Mouse (Mus musculus): ENCODE results near the gene Syngr3.
"Not testable (repeated sequence)": the region's sequence is repeated elsewhere in the genome, so short reads cannot be mapped to it uniquely, and the experiment has no call there.

Gene Syngr3

DNA sequence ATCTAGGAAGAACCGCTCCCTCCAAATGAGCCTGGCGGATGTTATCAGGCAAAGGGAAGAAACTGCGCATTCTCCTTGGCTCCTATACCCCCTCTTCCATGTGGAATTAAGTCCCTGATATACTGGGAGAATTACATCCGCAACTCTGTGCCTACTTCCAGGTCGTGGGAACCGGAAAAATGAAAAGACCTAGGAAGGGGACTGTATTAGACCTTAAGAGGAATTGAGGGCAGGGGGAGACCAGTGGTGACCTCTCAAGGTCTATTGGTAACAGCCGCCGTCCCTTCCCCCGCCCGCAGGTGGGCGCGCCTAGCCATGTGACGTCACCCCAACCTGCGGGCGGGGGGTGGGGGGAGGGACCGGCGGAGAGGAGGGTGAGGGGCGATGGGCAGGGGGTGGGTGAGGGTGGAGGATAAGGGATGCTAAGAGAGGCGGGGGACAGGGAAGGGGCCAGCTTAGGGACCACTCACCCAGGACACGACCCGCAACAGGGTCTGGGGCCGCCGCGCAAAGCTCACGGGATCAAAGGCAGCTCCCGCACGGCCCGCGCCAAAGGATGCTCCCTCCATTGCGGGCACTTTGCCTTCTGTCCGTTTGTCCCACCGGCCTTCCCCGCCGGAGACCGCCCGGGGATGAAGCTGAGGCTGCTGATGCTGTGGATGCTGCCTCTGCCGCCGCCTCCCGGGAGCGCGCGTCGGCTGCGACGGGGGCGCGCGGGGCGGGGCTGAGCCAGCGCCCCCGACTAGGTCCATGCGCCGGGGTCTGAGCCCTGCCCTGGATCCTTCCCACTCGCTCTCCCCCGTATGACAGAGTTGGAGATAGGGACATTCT lies at the start of gene Syngr3:
Syngr3 (minus strand) TSS at position 705 of the 831 bp plus-strand sequence.
- no peak for DNase-seq (ENCODE audit: low spot score in 2 of 2)

DNA sequence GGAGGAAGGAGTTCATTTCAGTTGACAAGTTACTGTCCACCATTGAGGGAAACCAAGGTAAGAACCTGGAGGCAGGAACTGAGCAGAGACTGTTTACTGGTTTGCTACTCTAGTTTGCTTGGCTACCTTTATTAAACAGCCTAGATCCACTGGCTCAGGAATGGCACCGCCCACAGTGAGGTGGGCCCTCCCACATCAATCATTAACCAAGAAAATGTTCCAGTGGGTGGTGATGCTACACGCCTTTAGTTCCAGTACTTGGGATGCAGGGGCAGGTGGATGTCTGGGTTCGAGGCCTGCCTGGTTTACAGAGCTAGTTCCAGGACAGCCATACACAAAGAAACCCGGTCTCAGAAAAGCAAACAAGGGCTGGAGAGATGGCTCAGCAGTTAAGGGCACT lies 48.5 kb upstream of the Syngr3 start:
- DNase-seq (ENCODE audit: low spot score in 2 of 2): no peak

DNA sequence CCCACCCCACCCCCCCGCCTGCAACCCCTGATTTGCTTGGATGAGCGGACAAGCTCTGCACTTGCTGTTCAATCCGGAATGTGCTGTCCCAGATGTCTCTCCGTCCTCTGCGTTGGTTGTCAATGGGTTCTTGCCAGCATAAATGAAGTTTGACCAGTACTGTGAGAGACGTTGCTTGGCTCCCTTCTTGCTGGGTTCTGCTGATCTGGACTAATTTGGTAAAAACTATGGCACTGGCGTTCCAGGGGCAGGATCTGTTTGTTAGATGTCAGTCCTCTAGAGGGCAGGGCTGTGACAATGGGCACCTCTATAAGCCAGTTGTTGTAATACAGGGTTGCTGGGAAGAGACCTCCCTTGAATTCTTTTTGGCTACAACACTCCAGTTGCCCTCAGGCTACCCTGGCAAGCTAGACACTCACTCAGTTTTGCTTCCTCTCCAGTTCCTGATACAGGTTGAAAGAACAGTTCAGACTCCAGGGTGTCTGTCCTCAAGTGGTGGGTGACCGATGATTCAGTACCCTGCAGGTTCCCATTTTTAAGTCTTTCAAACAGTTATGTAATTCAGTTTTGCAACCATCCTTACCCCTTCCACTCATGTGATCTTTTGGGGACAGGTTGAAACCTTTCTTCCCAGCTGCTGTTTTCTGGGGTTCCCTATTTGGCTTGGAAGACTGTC lies 47.5 kb upstream of the Syngr3 start:
- DNase-seq (ENCODE audit: low spot score in 2 of 2): no peak

DNA sequence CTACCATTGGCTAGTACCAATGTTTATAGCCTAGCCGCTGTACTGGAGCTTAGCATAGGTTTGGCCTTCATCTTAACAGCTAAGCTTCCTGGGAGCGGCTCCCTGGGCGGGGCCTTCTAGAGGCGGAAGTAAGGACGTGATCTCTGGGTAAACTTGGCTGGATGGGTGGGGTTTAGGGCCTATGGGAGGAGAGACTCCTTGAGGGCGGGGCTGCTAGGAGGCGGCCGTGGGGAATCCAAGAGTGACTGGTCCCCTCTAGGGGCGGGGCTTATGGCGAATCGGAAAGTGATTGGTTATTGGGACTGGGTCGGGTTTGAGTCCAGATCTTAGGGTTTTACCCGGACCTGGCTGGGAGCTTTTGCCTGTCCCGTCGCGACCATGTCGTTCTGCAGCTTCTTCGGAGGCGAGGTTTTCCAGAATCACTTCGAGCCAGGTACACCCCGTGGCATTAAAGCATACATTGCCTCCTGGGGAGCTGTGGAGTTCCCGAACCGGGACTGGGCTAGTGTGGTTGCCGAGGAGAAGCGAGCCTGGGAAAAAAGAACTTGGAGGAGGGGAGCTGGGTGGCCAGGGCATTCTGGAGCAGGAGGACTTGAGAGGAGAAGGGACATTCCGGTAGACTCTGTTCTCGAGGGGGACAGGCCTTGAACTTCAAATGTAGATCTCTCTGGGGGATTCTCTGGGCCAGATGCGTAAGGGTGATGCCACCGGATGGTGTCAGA lies 46.7 kb upstream of the Syngr3 start, which contains the start of gene Msrb1:
Msrb1 (plus strand) TSS at position 313 of the 722 bp plus-strand sequence.
- peak; percentile 96 to 97 for DNase-seq (ENCODE audit: low spot score in 2 of 2)

DNA sequence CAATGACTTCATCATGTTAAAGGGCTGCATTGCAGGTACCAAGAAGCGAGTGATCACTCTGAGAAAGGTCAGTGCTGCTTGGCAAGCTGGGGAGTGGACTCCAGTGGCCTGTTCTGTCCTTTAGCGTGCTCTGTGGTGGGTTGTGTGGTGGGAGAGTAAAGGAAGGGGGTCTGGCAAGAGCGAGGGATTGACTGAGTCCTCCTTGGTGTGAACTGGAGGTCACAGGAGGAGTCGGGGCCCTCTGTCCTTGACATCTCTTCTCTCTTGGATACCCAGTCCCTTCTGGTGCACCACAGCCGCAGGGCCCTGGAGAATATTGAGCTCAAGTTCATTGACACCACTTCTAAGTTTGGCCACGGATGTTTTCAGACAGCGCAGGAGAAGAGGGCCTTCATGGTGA lies 45.7 kb upstream of the Syngr3 start:
- DNase-seq (ENCODE audit: low spot score in 2 of 2): no peak

DNA sequence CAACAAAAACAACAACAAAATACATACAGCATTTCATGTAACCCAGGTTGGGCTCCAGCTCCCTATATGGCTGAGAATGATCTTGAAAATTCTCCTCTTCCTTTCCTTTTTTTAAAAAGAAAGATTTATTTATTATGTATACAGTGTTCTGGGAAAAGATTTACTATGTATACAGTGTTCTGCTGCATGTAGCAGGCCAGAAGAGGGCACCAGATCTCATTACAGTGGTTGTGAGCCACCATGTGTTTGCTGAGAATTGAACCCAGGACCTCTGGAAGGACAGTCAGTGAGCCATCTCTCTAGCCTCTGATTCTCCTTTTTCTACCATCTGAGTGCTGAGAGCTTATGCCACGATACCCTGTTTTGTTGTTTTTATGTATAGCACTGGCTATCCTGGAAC lies 44.8 kb upstream of the Syngr3 start:
- no peak for DNase-seq (ENCODE audit: low spot score in 2 of 2)

DNA sequence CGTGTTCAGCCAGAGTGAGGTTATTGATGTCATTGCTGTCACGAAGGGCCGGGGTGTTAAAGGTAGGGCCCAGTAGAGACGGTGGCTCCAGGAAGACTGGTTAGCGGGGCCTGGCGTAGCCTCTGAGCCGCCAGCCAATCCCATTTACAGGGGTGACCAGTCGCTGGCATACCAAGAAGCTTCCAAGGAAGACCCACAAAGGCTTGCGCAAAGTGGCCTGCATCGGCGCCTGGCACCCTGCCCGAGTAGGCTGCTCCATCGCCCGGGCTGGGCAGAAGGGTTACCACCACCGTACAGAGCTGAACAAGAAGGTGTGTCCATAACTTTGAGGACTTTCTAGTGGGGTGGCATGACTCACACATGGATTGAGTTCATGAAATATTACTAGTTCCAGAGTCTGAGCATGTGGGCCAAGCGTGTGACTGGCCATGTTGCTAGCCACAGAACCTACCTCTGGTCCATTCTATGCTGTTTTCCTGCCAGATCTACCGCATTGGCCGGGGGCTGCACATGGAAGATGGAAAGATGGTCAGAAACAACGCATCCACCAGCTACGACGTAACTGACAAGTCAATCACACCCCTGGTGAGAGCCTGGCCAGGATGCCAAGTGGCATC lies 43.8 kb upstream of the Syngr3 start:
- DNase-seq (ENCODE audit: low spot score in 2 of 2): no peak

DNA sequence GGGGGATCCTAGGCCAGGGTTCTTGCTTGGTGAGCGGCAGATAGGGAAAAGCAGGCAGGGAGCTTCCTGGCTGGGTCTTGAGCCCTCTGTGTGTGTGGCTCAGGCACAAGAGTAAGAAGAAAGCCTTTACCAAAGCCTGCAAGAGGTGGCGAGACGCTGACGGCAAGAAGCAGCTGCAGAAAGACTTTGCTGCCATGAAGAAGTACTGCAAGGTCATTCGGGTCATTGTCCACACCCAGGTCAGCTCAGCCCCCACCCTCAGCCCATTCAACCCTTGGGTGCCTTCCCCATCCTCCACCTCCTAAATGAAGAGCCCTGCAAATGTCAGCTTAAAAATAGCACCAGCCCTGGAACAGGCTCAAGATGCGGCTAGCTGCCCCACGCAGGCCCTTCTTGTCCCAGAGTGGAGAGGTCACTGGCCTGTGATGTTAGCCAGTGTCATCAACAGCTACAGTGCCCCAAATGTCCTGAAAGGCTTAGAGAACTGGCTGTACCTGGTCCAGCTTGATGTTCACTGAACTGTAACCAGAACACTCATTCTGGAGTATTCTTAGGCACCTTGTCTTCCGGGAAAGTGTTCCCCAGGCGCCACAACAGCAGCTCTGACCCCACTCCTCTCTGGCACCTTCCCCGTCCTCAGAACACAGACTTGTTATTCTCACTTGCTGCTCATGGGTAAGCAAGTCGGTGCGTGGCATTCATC lies 42.6 kb upstream of the Syngr3 start:
- no peak for DNase-seq (ENCODE audit: low spot score in 2 of 2)

DNA sequence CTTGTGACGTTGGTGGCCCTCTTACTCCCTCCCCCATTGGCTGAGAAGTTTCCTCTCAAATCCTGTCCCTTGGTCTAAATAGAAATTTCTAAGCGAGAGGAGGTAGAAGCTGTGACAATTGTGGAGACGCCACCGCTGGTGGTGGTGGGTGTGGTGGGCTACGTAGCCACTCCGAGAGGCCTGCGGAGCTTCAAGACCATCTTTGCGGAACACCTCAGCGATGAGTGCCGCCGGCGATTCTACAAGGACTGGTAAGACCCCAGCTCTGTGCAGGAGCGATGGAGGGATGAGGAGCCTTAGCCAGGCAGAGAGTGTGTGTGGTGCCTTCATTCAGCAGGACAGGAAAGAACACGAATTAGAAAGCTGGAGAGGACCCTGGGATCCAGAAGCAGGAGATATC lies 41.0 kb upstream of the Syngr3 start:
- DNase-seq (ENCODE audit: low spot score in 2 of 2): no peak

DNA sequence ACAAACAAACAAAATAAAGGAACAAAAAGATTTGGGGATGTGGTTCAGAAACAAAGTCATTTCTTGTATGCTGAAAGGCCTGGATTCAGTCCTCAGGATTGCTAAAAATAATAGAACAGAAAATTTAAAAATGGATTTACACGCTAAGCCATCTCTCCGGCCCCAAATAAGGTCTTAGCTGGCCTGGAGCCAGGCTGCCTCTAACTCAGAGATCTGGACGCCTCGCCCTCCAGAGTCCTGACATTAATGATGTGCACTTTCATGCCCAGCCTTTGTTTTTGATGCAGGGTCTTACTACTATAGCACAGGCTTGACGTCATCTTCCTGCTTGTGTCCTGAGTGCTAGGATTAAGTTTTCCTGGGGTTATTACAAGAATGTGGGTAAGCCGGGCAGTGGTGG lies 39.3 kb upstream of the Syngr3 start:
- DNase-seq (ENCODE audit: low spot score in 2 of 2): no peak

DNA sequence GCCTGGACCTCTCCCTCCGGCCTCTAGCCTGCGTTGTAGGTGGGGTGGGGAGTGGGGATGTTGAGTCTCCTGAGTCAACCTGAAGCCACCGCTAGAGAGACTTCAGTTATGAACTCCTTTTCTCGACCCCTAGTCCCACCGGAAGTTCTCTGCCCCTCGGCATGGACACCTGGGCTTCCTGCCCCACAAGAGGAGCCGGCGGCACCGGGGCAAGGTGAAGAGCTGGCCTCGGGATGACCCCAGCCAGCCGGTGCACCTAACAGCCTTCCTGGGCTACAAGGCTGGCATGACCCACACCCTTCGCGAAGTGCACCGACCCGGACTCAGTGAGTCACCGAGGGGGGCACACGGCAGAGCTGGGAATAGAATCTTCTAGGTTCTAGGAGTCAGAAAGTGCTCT lies 38.4 kb upstream of the Syngr3 start:
- DNase-seq (ENCODE audit: low spot score in 2 of 2): no peak

DNA sequence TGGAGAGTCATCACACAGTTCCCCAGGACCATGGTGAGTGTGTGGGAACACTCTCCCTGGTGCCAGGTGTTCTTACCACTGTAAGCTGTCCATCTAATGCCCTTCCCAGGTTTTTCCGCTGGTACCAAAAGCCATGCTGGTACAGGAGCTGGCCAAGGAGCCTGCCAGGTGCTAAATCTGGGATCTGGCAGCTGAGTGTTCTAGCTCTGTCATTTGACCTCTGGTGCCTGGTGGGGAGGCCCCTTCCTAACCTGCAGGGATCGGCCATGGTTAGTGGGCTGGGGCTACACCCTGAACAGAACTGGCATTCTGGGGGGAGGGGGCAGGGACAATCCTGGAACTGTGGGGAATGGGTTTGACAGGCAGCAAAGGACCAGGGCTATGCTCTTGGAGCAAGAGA lies 37.9 kb upstream of the Syngr3 start, which contains the start of gene Rpl3l:
Rpl3l (plus strand) TSS at position 203 of the 400 bp plus-strand sequence.
- DNase-seq (ENCODE audit: low spot score in 2 of 2): no peak

DNA sequence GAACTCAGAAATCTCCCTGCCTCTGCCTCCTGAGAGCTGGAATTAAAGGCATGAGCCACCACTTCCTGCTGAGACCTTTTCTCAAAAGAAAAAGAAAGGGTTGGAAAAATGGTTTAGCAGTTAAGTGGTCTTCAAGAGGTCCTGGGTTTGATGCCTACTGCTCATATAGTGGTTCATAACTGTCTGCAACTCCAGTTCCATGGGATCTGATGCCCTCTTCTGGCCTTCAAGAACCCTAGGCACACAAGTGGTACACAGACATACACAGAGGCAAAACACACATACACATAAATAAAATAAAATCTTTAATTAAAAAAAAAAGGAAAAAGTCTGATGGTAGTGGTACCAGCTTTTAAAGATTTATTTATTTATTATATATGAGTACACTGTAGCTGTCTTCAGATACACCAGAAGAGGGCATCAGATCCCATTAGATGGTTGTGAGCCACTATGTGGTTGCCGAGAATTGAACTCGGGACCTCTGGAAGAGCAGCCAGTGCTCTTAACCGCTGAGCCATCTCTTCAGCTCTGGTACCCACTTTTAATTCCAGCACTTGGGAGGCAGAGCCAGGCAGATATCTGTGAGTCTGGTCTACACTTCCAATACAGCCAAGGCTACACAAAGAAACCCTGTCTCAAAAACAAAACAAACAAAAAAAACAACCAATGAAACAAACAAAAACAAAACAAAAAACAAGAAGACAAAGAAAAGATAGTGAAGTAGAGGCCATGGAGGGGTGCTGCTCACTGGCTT lies 36.1 kb upstream of the Syngr3 start:
- no peak for DNase-seq (ENCODE audit: low spot score in 2 of 2)

DNA sequence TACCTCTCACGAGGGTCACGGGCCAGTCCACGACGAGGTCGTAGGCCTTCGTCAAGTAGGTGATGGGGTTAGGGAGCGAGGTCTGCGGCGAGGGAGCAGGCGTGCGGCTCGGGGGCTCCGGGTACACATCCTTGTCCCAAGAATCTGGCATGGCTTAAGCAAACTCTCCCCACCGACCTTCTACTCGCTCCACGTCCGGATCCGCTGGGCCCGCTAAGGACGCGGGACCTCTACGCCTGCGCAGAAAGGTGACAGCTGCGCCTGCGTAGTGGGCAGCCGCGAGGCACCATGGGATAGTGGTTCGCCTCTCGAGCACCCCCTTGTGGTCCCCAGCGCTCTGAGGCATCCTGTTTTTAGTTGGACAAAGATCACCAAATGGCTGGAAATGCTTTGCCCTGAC lies 34.4 kb upstream of the Syngr3 start, which contains the start of gene Ndufb10:
Ndufb10 (minus strand) TSS at position 295 of the 400 bp plus-strand sequence.
- peak; percentile 94 to 96 for DNase-seq (ENCODE audit: low spot score in 2 of 2)

DNA sequence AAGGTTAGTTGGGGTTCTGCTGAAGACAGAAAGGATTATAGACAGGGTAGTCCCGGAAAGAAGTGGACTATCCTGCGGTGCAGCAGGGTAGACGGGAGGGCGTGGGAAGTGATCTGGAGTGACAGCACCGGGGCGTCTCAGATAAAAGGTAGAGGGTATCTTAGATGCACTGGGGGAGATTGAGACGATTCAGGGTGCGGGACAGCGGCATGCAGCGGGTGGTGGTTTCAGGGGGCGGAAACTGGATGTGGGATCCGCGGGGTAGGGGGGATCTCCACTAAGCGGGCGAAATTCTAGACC lies 34.1 kb upstream of the Syngr3 start:
- DNase-seq (ENCODE audit: low spot score in 2 of 2): no peak

DNA sequence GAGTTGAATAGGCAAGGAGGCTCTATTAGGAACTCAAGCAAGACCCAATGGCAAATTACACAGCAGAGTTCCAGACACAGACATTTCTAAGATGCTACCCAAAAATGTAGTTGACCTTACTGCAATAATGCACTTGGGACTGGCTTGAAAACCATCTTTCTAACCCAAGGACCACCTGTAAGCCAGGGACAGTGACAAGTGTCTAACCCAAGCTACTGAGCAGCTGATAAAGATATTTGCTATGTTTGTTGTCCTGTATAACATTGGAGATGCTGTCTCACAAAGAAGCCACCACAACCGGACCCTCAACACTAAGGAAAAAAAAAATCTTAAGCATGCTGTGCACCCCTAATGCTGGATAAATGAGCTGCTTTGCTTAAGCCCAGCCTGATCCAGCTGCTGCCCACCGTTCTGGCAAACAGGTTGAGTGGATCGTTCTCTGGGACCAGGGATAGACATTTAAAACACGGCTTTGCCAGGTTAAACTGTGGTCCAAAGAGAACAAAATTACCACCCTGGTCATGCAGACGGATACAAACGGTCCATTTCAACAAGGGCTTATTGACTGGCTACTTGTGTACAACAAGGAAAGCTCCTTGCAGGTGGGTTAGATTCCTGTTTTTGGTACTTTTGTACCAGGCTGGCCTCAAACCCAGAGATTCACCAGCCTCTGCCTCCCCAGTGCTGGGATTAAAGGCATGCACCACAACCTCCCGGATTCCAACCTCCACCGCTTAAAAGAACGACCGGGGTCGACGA lies 33.5 kb upstream of the Syngr3 start:
- DNase-seq (ENCODE audit: low spot score in 2 of 2): no peak

DNA sequence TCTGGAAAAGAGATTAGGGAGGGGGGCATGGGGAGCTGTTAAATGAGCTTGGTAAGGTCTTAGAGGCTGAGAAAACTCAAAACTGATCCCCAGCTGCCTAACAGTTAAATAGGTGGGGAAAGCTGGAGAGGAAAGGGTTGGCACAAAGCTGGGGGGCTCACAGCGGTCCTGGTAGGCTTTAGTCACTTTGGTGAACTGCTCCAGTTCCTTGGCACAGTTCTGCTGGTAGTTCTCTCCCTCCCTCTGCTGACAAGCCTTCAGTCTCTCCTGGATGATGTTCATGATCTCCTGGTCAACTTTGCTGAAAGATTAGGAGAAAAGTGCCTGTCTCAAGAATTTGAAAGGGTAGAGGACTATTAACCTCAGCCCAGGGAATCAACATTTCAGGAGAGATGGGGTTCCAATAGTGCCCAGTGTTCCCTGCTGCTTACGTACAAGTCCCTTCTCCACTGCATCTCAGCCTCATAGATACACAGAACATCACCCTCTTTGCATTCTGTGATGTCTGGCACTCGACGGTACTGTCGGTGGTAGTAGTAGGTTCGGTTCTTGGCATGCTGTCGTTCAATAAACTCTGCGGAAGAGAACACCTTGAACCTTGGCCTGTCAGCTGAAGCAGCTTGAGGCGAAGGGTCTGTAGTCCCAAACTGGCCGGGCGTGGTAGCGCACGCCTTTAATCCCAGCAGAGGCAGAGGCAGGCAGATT lies 32.6 kb upstream of the Syngr3 start:
- DNase-seq (ENCODE audit: low spot score in 2 of 2): no peak

DNA sequence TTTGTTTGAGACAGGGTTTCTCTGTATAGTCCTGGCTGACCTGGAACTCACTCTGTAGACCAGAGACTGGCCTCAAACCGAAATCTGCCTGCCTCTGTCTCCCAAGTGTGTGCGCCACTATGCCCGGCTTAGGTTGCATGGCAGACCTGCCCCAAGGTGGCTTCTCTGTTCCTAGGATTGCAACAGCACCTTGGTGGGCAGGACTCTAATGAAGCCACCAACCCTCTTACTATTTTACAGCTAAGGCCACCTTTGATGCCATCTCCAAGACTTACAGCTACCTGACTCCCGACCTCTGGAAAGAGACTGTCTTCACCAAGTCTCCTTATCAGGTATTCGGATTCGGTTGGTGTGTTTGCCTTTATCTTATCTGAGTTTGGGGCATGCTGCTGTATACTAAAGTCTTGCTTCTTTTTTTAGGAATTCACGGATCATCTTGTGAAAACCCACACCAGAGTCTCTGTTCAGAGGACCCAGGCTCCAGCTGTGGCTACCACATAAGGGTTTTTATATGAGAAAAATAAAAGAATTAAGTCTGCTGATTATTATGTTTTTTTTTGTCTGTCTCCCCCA lies 31.7 kb upstream of the Syngr3 start:
- not testable (repeated sequence) for DNase-seq (ENCODE audit: low spot score in 2 of 2)

DNA sequence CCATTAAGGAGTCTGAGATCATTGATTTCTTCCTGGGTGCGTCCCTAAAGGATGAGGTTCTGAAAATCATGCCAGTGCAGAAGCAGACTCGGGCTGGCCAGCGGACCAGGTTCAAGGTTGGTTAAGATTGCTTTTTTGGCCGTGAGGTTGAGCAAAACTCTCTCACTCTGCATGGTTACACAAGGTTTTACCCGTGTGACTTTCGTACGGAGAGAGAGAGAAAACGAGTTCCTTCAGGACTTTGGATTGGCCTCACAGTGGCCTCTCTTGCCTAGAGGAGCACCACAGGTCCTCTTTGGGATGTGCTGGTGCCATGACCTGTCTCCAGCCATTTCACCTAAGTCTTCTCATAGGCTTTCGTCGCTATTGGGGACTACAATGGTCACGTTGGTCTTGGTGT lies 30.9 kb upstream of the Syngr3 start:
- DNase-seq (ENCODE audit: low spot score in 2 of 2): not testable (repeated sequence)

Data from urinary bladder, postnatal 36 days (tissue).